Mouse (Mus musculus): Measurements from ENCODE around the gene Csf2rb2.
"Not testable (repeated sequence)": the region's sequence is repeated elsewhere in the genome, so short reads cannot be mapped to it uniquely, and the experiment has no call there.

DNA sequence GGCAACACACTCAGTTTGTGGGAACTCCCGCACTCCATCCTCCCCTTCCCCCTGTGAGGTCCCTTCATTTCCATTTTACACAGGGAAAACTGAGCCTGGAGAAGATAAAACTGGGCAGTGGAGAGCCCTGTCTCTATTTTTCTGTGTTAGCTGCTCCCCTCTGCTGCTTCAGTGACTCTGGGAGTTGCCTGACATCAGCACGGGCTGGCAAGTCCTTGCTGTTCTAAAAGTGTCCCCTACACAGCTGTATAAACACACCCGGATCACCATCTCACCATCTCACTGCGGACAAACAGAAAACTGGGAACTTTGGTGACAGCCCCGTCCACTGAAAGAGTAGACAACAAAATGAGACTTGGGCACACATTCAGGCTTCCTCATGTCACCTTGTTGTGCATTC lies 15.7 kb downstream of the Csf2rb2 start:
- TF ChIP-seq CTCF (IDR thresholded peaks at IDR 0.05; ENCODE audit: borderline replicate concordance, extremely low read depth, insufficient read depth, insufficient read length); POLR2A (IDR thresholded peaks at IDR 0.05; ENCODE audit: borderline replicate concordance, extremely low read depth, insufficient read depth, insufficient read length, poor library complexity, severe bottlenecking): not testable (repeated sequence)
